ENCODE assay signal across 33 mouse cellular contexts in genomic region chr4:140216096-140216495, GRCm38 (mm10). TPM values are rescaled to one million over a fixed set of nuclear protein-coding genes. Genes with fewer than 3 reads are reported as not detected.
DNase-seq lines count a peak whose midpoint lies in the region; ATAC-seq and TF ChIP-seq lines count a peak whose summit lies in the region.
"Had no signal": no experiment of that assay in that cellular context is flagged by ENCODE, and none has a peak within 500 bp of the region (broad histone marks: within the 10 kb centered on the region; RNA-seq: fewer than 3 reads in every experiment).

No protein-coding gene starts in this region.

- H3K4me3 ChIP-seq in hindbrain, postnatal 0 days (ENCODE audit: low read length), result no peak overlapping the region
- no peak overlapping the region for H3K4me3 ChIP-seq in hindbrain, embryonic 16.5 days (ENCODE audit: low read length)
- H3K4me3 ChIP-seq in thymus, adult 2 months (ENCODE audit: control insufficient read depth, insufficient read depth, low read length), result no peak overlapping the region
- H3K4me3 ChIP-seq: embryonic facial prominence, embryonic 12.5 days; forebrain, embryonic 10.5 days; forebrain, embryonic 15.5 days; heart, embryonic 10.5 days; heart, embryonic 15.5 days; hindbrain, embryonic 12.5 days; kidney, embryonic 15.5 days; limb, embryonic 10.5 days; limb, embryonic 15.5 days; liver, embryonic 13.5 days; myocyte; neural tube, embryonic 12.5 days had no signal

- intact Hi-C loops in left cerebral cortex, postnatal 4 days (cut with DNase I), result no loop called here

- H3K9me3 ChIP-seq in hindbrain, postnatal 0 days (ENCODE audit: low read length), result no peaks in the 10 kb centered on the region
- no peaks in the 10 kb centered on the region for H3K9me3 ChIP-seq in hindbrain, embryonic 16.5 days (ENCODE audit: control insufficient read depth, low read length)
- H3K9me3 ChIP-seq: embryonic facial prominence, embryonic 12.5 days; forebrain, embryonic 10.5 days; forebrain, embryonic 15.5 days; heart, embryonic 10.5 days; heart, embryonic 15.5 days; hindbrain, embryonic 12.5 days; kidney, embryonic 15.5 days; limb, embryonic 10.5 days; limb, embryonic 15.5 days; liver, embryonic 13.5 days; neural tube, embryonic 12.5 days had no signal

- no peak overlapping the region for H3K9ac ChIP-seq in hindbrain, postnatal 0 days (replicated peaks; ENCODE audit: low read length)
- no peak overlapping the region for H3K9ac ChIP-seq in hindbrain, embryonic 16.5 days (ENCODE audit: low read depth, low read length)
- H3K9ac ChIP-seq: embryonic facial prominence, embryonic 12.5 days; forebrain, embryonic 15.5 days; heart, embryonic 15.5 days; hindbrain, embryonic 12.5 days; kidney, embryonic 15.5 days; limb, embryonic 15.5 days; liver, embryonic 13.5 days; neural tube, embryonic 12.5 days had no signal

- TF ChIP-seq POLR2A in thymus, adult 2 months (IDR thresholded peaks at IDR 0.05; ENCODE audit: control insufficient read depth, extremely low read depth, insufficient read depth, low read length, poor library complexity), result no peak

- no peak overlapping the region for H3K27ac ChIP-seq in hindbrain, postnatal 0 days
- H3K27ac ChIP-seq in hindbrain, embryonic 16.5 days (ENCODE audit: low read depth, low read length), result no peak overlapping the region
- H3K27ac ChIP-seq in thymus, adult 2 months (ENCODE audit: control insufficient read depth, insufficient read depth, low read length), result no peak overlapping the region
- H3K27ac ChIP-seq: embryonic facial prominence, embryonic 12.5 days; forebrain, embryonic 15.5 days; heart, embryonic 10.5 days; heart, embryonic 15.5 days; hindbrain, embryonic 12.5 days; kidney, embryonic 15.5 days; limb, embryonic 10.5 days; limb, embryonic 15.5 days; liver, embryonic 13.5 days; macrophage; neural tube, embryonic 12.5 days had no signal

- no peaks in the 10 kb centered on the region for H3K27me3 ChIP-seq in hindbrain, postnatal 0 days (ENCODE audit: insufficient read depth, low read length)
- no peaks in the 10 kb centered on the region; the same call in 1 of the 2 replicates for H3K27me3 ChIP-seq in hindbrain, embryonic 16.5 days (replicated peaks; ENCODE audit: control insufficient read depth, insufficient read depth, low read length)
- no peaks in the 10 kb centered on the region for H3K27me3 ChIP-seq in thymus, adult 2 months (ENCODE audit: control insufficient read depth, insufficient read depth, low read length)
- H3K27me3 ChIP-seq: forebrain, embryonic 15.5 days; liver, embryonic 13.5 days had no signal

- no peak overlapping the region for H3K4me2 ChIP-seq in hindbrain, postnatal 0 days (ENCODE audit: low read depth, low read length)
- H3K4me2 ChIP-seq in hindbrain, embryonic 16.5 days (ENCODE audit: low read length), result no peak overlapping the region
- H3K4me2 ChIP-seq: embryonic facial prominence, embryonic 12.5 days; forebrain, embryonic 15.5 days; heart, embryonic 15.5 days; hindbrain, embryonic 12.5 days; kidney, embryonic 15.5 days; limb, embryonic 15.5 days; liver, embryonic 13.5 days; neural tube, embryonic 12.5 days had no signal

- H3K36me3 ChIP-seq in hindbrain, postnatal 0 days (ENCODE audit: insufficient read depth, low read length), result no peaks in the 10 kb centered on the region
- no peaks in the 10 kb centered on the region for H3K36me3 ChIP-seq in hindbrain, embryonic 16.5 days (ENCODE audit: control insufficient read depth, insufficient read depth, low read length)
- H3K36me3 ChIP-seq in thymus, adult 2 months (ENCODE audit: control insufficient read depth, insufficient read depth, low read length), result no peaks in the 10 kb centered on the region
- H3K36me3 ChIP-seq: embryonic facial prominence, embryonic 12.5 days; forebrain, embryonic 10.5 days; forebrain, embryonic 15.5 days; heart, embryonic 10.5 days; heart, embryonic 15.5 days; hindbrain, embryonic 12.5 days; kidney, embryonic 15.5 days; limb, embryonic 10.5 days; limb, embryonic 15.5 days; liver, embryonic 13.5 days; neural tube, embryonic 12.5 days had no signal

- ATAC-seq in hindbrain, postnatal 0 days, result no peak
- ATAC-seq in hindbrain, embryonic 16.5 days, result no peak
- ATAC-seq: forebrain, embryonic 15.5 days; inflammation-experienced regulatory T-cells, adult 6 months; lung, postnatal 0 days; midbrain, embryonic 16.5 days had no signal

- peak; percentile 35 for DNase-seq in hindbrain, postnatal 0 days (ENCODE audit: low spot score)
- DNase-seq in left cerebral cortex, postnatal 4 days, result peak; percentile 82
- no peak for DNase-seq in left cerebral cortex, adult 18-20 months (ENCODE audit: low spot score in 2 of 2)
- peak; percentile 49 for DNase-seq in thymus, postnatal 14 days
- DNase-seq in thymus, adult 2 months, result no peak
- DNase-seq: B cell, adult 2 months; cerebellum, adult 2 months; cerebellum, postnatal 25 days; gastrocnemius, postnatal 25 days; heart, adult 11 months; kidney, adult 18-20 months; liver, embryonic 13.5 days; lung, adult 18-20 months; right cerebral cortex, adult 18-20 months; spleen, adult 18-20 months had no signal

- WGBS in hindbrain, postnatal 0 days, result 64% methylated on average over 8 of the region's 8 CpGs
- WGBS in hindbrain, embryonic 16.5 days, result 69% methylated on average over 8 of the region's 8 CpGs
- WGBS in thymus, adult 2 months, result 91% methylated on average over 8 of the region's 8 CpGs

- H3K4me1 ChIP-seq in hindbrain, postnatal 0 days (ENCODE audit: insufficient read depth, low read length), result peaks cover 29% of the 10 kb centered on the region
- H3K4me1 ChIP-seq in hindbrain, embryonic 16.5 days (ENCODE audit: control insufficient read depth, insufficient read depth, low read depth, low read length), result peaks cover 36% of the 10 kb centered on the region
- no peaks in the 10 kb centered on the region for H3K4me1 ChIP-seq in thymus, adult 2 months (replicated peaks; ENCODE audit: control insufficient read depth, insufficient read depth, low read length)
- H3K4me1 ChIP-seq: heart, embryonic 15.5 days; limb, embryonic 15.5 days; liver, embryonic 13.5 days had no signal

- TF ChIP-seq CTCF in hindbrain, postnatal 0 days (IDR thresholded peaks at IDR 0.05; ENCODE audit: low read depth), result peak; percentile 47; the same call in 1 of the 2 replicates
- no peak for TF ChIP-seq CTCF in thymus, adult 2 months (IDR thresholded peaks at IDR 0.05; ENCODE audit: borderline replicate concordance, control insufficient read depth, extremely low read depth, insufficient read depth, low read length, poor library complexity)

RNA-seq across cellular contexts. Expression of gene Igsf21, which starts 30.5 kb away (rescaled TPM):
- total RNA-seq in hindbrain, postnatal 0 days (2014; rRNA removed), result 175 and 176 TPM in 2 replicates
- 125 and 127 TPM in 2 replicates for polyA plus RNA-seq in hindbrain, postnatal 0 days (2015; fragmentation: Nextera tagmentation; extraction: Ambion mirVana)
- polyA plus RNA-seq in hindbrain, embryonic 16.5 days (2015; fragmentation: Nextera tagmentation; extraction: Ambion mirVana), result 102 and 109 TPM in 2 replicates
- 100 to 1,000 TPM; 104 to 114 TPM for total RNA-seq in left cerebral cortex, postnatal 4 days (2021)
- 10 to 100 TPM; 55.4 to 72.1 TPM for total RNA-seq in left cerebral cortex, adult 18-20 months (2021)
- polyA plus RNA-seq in thymus, adult 2 months (2012; rRNA removed), result 0.83 and 1.0 TPM in 2 replicates
- total RNA-seq: gastrocnemius, adult 18-20 months; megakaryocyte-erythroid progenitor cell, adult 5-6 weeks had no signal
- polyA plus RNA-seq: inflammation-experienced regulatory T-cells, adult 6 months; macrophage; myocyte had no signal

Comparison
In these comparisons a context has a peak if more than half of its experiments do, and no peak if none do; other contexts are left out.
1. DNase-seq: peak in hindbrain, postnatal 0 days (single experiment), left cerebral cortex, postnatal 4 days (single experiment) and thymus, postnatal 14 days (single experiment); none in left cerebral cortex, adult 18-20 months (0 of 2) and thymus, adult 2 months (single experiment).